Comparison of ENCODE assay signal across 24 mouse cellular contexts in the genomic region with DNA sequence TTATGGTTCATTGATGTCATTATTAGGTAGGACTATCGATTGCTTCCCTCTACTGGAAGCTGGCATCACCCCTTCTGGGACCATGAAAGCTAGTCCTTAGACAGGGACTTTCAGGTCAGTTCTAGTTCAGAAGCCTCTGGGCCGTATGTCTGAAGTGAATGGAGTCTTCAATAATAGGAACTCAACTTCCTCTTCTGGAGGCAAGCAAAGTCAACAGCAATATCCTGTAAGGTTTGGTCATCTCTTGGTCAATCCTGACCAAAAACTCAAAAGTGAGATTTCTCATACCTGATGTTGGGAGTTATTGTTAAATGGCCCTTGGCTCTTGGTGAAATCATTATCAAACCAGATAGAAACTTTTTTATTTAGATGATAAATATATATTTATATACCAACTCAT.
DNase-seq lines count a peak whose midpoint lies in the region; ATAC-seq and TF ChIP-seq lines count a peak whose summit lies in the region.
"Had no signal": no experiment of that assay in that cellular context is flagged by ENCODE, and none has a peak within 500 bp of the region (broad histone marks: within the 10 kb centered on the region; RNA-seq: fewer than 3 reads in every experiment).

No protein-coding gene starts in this region.

- in situ Hi-C loops in CH12.LX (cut with MboI; ENCODE audit: low pct_ligation_motif_present, low pct_unique_long_range_greater_than_20kb, low sequenced_read_pairs) = no loop called here

- TF ChIP-seq EP300 in CH12.LX (IDR thresholded peaks at IDR 0.05; ENCODE audit: low read length) = no peak

- no peak for TF ChIP-seq RAD21 in CH12.LX (IDR thresholded peaks at IDR 0.05; ENCODE audit: low read depth, low read length)

- H3K27ac ChIP-seq in CH12.LX (ENCODE audit: insufficient read depth, low read depth) = no peak overlapping the region
- no peak overlapping the region for H3K27ac ChIP-seq in midbrain, embryonic 11.5 days (ENCODE audit: low read depth, low read length)
- no peak overlapping the region for H3K27ac ChIP-seq in forebrain, embryonic 11.5 days (ENCODE audit: low read depth, low read length)
- H3K27ac ChIP-seq: embryonic facial prominence, embryonic 10.5 days; embryonic facial prominence, embryonic 12.5 days; forebrain, embryonic 10.5 days; forebrain, embryonic 13.5 days; forebrain, embryonic 15.5 days had no signal

- no peaks in the 10 kb centered on the region for H3K36me3 ChIP-seq in CH12.LX (replicated peaks in 1 of 2; ENCODE audit: control insufficient read depth in 1 of 2, insufficient read depth in 1 of 2, low read length in 1 of 2)
- H3K36me3 ChIP-seq in midbrain, embryonic 11.5 days (ENCODE audit: control insufficient read depth, insufficient read depth, low read length) = no peaks in the 10 kb centered on the region
- no peaks in the 10 kb centered on the region for H3K36me3 ChIP-seq in forebrain, embryonic 11.5 days (ENCODE audit: control insufficient read depth, insufficient read depth, low read length)
- H3K36me3 ChIP-seq: embryonic facial prominence, embryonic 10.5 days; embryonic facial prominence, embryonic 12.5 days; forebrain, embryonic 10.5 days; forebrain, embryonic 15.5 days had no signal

- no peaks in the 10 kb centered on the region for H3K27me3 ChIP-seq in CH12.LX (replicated peaks)
- H3K27me3 ChIP-seq in midbrain, embryonic 11.5 days (ENCODE audit: control insufficient read depth, insufficient read depth, low read length) = no peaks in the 10 kb centered on the region
- H3K27me3 ChIP-seq in forebrain, embryonic 11.5 days (ENCODE audit: control insufficient read depth, insufficient read depth, low read length) = no peaks in the 10 kb centered on the region
- H3K27me3 ChIP-seq: embryonic facial prominence, embryonic 12.5 days; forebrain, embryonic 13.5 days; forebrain, embryonic 15.5 days had no signal

- no peaks in the 10 kb centered on the region for H3K9me3 ChIP-seq in CH12.LX (replicated peaks; ENCODE audit: low read length)
- H3K9me3 ChIP-seq in midbrain, embryonic 11.5 days (ENCODE audit: control insufficient read depth, low read length) = no peaks in the 10 kb centered on the region
- H3K9me3 ChIP-seq in forebrain, embryonic 11.5 days (ENCODE audit: control insufficient read depth, low read length) = no peaks in the 10 kb centered on the region
- H3K9me3 ChIP-seq: embryonic facial prominence, embryonic 10.5 days; embryonic facial prominence, embryonic 12.5 days; forebrain, embryonic 10.5 days; forebrain, embryonic 13.5 days; forebrain, embryonic 15.5 days had no signal

- WGBS in midbrain, embryonic 11.5 days = 82% methylated on average over 2 of the region's 2 CpGs
- 86% methylated on average over 2 of the region's 2 CpGs for WGBS in forebrain, embryonic 11.5 days

- peak; percentile 9 for DNase-seq in 416B (ENCODE audit: low read depth)
- no peak for DNase-seq in CH12.LX (ENCODE audit: extremely low read depth)
- DNase-seq in midbrain, embryonic 11.5 days (ENCODE audit: low spot score, missing footprints) = no peak
- DNase-seq in forebrain, embryonic 11.5 days (ENCODE audit: low spot score) = no peak
- DNase-seq in thymus, postnatal 36 days = no peak
- DNase-seq: adrenal gland, adult 8-10 months; adrenal gland, postnatal 14 days; adrenal gland, postnatal 36 days; B cell, adult 2 months; cerebellum, adult 11-12 months; cerebellum, adult 2 months; cerebellum, adult 9-10 months; cerebellum, postnatal 10 days; cerebellum, postnatal 25 days; forebrain, postnatal 0 days had no signal

- dilution Hi-C loops in CH12.LX (cut with MboI; ENCODE audit: extremely low pct_ligation_motif_present, extremely low pct_unique_long_range_greater_than_20kb, low sequenced_read_pairs) = no loop called here

- no peak for TF ChIP-seq CTCF in CH12.LX (conservative IDR thresholded peaks at IDR 0.05 in 1 of 2, IDR thresholded peaks at IDR 0.05 in 1 of 2; ENCODE audit: low read depth in 2 of 2, low read length in 2 of 2)

- no peak for TF ChIP-seq POLR2A in CH12.LX (IDR thresholded peaks at IDR 0.05; ENCODE audit: low read depth, low read length)

- H3K79me2 ChIP-seq in CH12.LX (replicated peaks; ENCODE audit: control insufficient read depth, extremely low read depth, insufficient read depth, poor library complexity, severe bottlenecking) = no peaks in the 10 kb centered on the region

- peak; percentile 42 to 69; a peak in 1 of 4 replicates for ATAC-seq in hematopoietic stem cell, adult 5-6 weeks (replicated peaks in 1 of 2; ENCODE audit: insufficient read depth in 1 of 2, low FRiP score in 2 of 2, low TSS enrichment in 1 of 2, low read depth in 1 of 2, poor library complexity in 2 of 2, severe bottlenecking in 2 of 2)
- peak; percentile 71 for ATAC-seq in megakaryocyte progenitor cell, adult 5-6 weeks (replicated peaks; ENCODE audit: poor library complexity)
- no peak for ATAC-seq in midbrain, embryonic 11.5 days (ENCODE audit: low FRiP score)
- no peak for ATAC-seq in forebrain, embryonic 11.5 days (replicated peaks; ENCODE audit: low FRiP score)
- ATAC-seq in erythroid progenitor cell, adult 5-6 weeks (replicated peaks; ENCODE audit: low FRiP score, poor library complexity, severe bottlenecking) = no peak
- ATAC-seq: CD4-positive, CD25-positive, alpha-beta regulatory T cell, adult 4 months; forebrain, embryonic 13.5 days; forebrain, embryonic 15.5 days; forebrain, postnatal 0 days had no signal

- H3K4me1 ChIP-seq in CH12.LX (ENCODE audit: control insufficient read depth in 1 of 2, insufficient read depth in 2 of 2) = 0 out of 4 replicates have a peak, but pooled peaks cover 0 to 6% of the 10 kb centered on the region in 2 experiments
- 0 out of 2 replicates have a peak, but pooled peaks cover 2% of the 10 kb centered on the region for H3K4me1 ChIP-seq in midbrain, embryonic 11.5 days (ENCODE audit: control insufficient read depth, insufficient read depth, low read length)
- no peaks in the 10 kb centered on the region; the same call in 1 of the 2 replicates for H3K4me1 ChIP-seq in forebrain, embryonic 11.5 days (replicated peaks; ENCODE audit: control insufficient read depth, insufficient read depth, low read length)

- H3K9ac ChIP-seq in CH12.LX (ENCODE audit: insufficient read depth, low read depth) = no peak overlapping the region
- no peak overlapping the region for H3K9ac ChIP-seq in midbrain, embryonic 11.5 days (ENCODE audit: low read length)
- no peak overlapping the region for H3K9ac ChIP-seq in forebrain, embryonic 11.5 days (ENCODE audit: low read length)
- H3K9ac ChIP-seq: embryonic facial prominence, embryonic 12.5 days; forebrain, embryonic 13.5 days; forebrain, embryonic 15.5 days; forebrain, postnatal 0 days had no signal

- peak overlapping the region; percentile 45; the same call in 1 of the 2 replicates for H3K4me2 ChIP-seq in CH12.LX (ENCODE audit: insufficient read depth, low read depth, poor library complexity, severe bottlenecking)
- no peak overlapping the region for H3K4me2 ChIP-seq in midbrain, embryonic 11.5 days
- no peak overlapping the region for H3K4me2 ChIP-seq in forebrain, embryonic 11.5 days (ENCODE audit: low read depth, low read length, severe bottlenecking)
- H3K4me2 ChIP-seq: embryonic facial prominence, embryonic 12.5 days; forebrain, embryonic 13.5 days; forebrain, embryonic 15.5 days had no signal

- H3K4me3 ChIP-seq in CH12.LX (replicated peaks in 1 of 3; ENCODE audit: low read depth in 2 of 3, low read length in 2 of 3, poor library complexity in 1 of 3) = no peak overlapping the region
- no peak overlapping the region for H3K4me3 ChIP-seq in midbrain, embryonic 11.5 days (ENCODE audit: low read depth, low read length)
- H3K4me3 ChIP-seq in forebrain, embryonic 11.5 days (ENCODE audit: low read depth, low read length) = no peak overlapping the region
- H3K4me3 ChIP-seq: embryonic facial prominence, embryonic 10.5 days; embryonic facial prominence, embryonic 12.5 days; forebrain, embryonic 10.5 days; forebrain, embryonic 13.5 days; forebrain, embryonic 15.5 days had no signal

TF ChIP-seq in CH12.LX, 34 proteins besides CTCF, POLR2A, EP300 and RAD21:
- no peak for TF ChIP-seq SMC3 (IDR thresholded peaks at IDR 0.05; ENCODE audit: low read depth, low read length)
- TF ChIP-seq RCOR1 (conservative IDR thresholded peaks at IDR 0.05; ENCODE audit: low read depth, low read length) = no peak
- TF ChIP-seq ETS1 (conservative IDR thresholded peaks at IDR 0.05; ENCODE audit: low read depth, low read length) = no peak
- TF ChIP-seq UBTF (IDR thresholded peaks at IDR 0.05; ENCODE audit: low read depth, low read length) = no peak
- no peak for TF ChIP-seq MAFK (IDR thresholded peaks at IDR 0.05; ENCODE audit: insufficient replicate concordance, low read length)
- no peak for TF ChIP-seq CHD1 (IDR thresholded peaks at IDR 0.05; ENCODE audit: low read depth, low read length)
- TF ChIP-seq ZMIZ1 (IDR thresholded peaks at IDR 0.05; ENCODE audit: low read depth, low read length) = no peak
- TF ChIP-seq KAT2A (IDR thresholded peaks at IDR 0.05; ENCODE audit: insufficient replicate concordance, low read length) = no peak
- TF ChIP-seq CHD2 (IDR thresholded peaks at IDR 0.05; ENCODE audit: low read length) = no peak

Comparison
In these comparisons a context has a peak if more than half of its experiments do, and no peak if none do; other contexts are left out.
1. ATAC-seq: peak in hematopoietic stem cell, adult 5-6 weeks (2 of 2) and megakaryocyte progenitor cell, adult 5-6 weeks (single experiment); none in midbrain, embryonic 11.5 days (single experiment), forebrain, embryonic 11.5 days (single experiment) and erythroid progenitor cell, adult 5-6 weeks (single experiment).